Mouse (Mus musculus) E14TG2a.4 (cell line): ENCODE measurements around the gene Fry.
A peak's percentile ranks its signal among the peaks of the same experiment; 100 is the strongest.

Experiments
- CTCF ChIP-seq: conservative IDR thresholded peaks from 2 replicates; pipeline ENCODE4 v1.5.1; 2014; ENCODE audit warnings: low read length
- NANOG ChIP-seq: IDR thresholded peaks from 2 replicates; pipeline ENCODE4 v1.6.1; 2014; ENCODE audit warnings: borderline replicate concordance, low read length, mixed read lengths

GRCm38 (mm10) chr5:150347845-150348244 lies 229.4 kb downstream of the Fry start:
- TF ChIP-seq CTCF (peak; percentile 64), NANOG (no peak)
